Mouse (Mus musculus): ENCODE data around the gene Pcca. TPM values are rescaled to one million over a fixed set of nuclear protein-coding genes. Genes with fewer than 3 reads are reported as not detected.

Gene Pcca
- polyA plus RNA-seq, 1 experiment, result 25.1 TPM

DNA sequence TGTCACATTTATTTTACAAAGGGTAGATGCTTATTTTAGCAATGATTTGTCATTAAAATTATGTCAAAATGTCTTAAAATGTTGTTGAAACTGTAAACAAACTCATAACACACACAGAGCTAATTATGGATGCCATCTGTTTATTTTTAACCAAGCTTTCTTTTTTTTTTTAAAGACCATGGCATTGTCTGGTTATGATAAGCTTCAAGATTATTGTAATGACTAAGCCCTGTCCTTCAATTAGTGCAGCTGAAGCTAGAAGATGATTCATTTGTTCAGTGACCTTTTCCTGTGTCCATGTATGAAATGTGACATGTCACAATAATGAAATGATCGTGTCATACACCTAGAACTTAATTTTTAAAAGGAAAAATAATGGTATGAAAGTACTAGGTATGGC lies 149.5 kb downstream of the Pcca start:
- no peak overlapping the region for H3K27ac ChIP-seq (ENCODE audit: insufficient read depth, low read length)
- H3K9ac ChIP-seq (ENCODE audit: low read depth, poor library complexity, severe bottlenecking), result no peak overlapping the region
- no peaks in the 10 kb centered on the region for H3K9me3 ChIP-seq (replicated peaks; ENCODE audit: control insufficient read depth, insufficient read depth, low read length, poor library complexity, severe bottlenecking)
- no peaks in the 10 kb centered on the region for H3K27me3 ChIP-seq (ENCODE audit: control insufficient read depth, insufficient read depth, low read length, poor library complexity, severe bottlenecking)
- H3K4me1 ChIP-seq (ENCODE audit: control insufficient read depth, insufficient read depth, low read length), result no peaks in the 10 kb centered on the region
- no peak overlapping the region for H3K4me3 ChIP-seq (ENCODE audit: low read depth, low read length)
- H3K36me3 ChIP-seq (ENCODE audit: control insufficient read depth, insufficient read depth, low read length, poor library complexity, severe bottlenecking), result no peaks in the 10 kb centered on the region
- no peak for TF ChIP-seq POLR2A (IDR thresholded peaks at IDR 0.05; ENCODE audit: insufficient read depth, low read length)
- no peak for TF ChIP-seq CTCF (IDR thresholded peaks at IDR 0.05; ENCODE audit: low read depth, low read length)
- TF ChIP-seq EP300 (IDR thresholded peaks at IDR 0.05; ENCODE audit: insufficient read depth, low read depth, low read length), result no peak

DNA sequence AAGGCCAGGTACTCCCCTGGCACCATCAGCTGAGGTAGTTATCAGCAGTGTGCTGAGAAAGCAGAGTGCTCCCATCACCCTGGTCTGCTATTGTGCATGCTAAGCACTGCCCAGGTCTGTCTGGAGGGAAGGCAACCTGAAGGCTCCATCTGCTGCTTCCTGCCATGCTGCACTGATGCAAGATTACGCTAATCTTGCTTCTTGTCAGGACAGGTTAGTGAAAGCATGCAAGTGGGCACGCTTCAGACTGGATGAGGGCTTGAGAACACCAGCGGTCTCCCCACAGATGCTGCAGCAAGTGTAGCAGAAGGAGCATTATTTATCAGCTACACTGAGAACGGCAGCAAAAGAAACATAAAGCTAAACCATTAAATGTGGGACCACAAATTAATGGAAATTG lies 150.1 kb downstream of the Pcca start:
- TF ChIP-seq POLR2A (IDR thresholded peaks at IDR 0.05; ENCODE audit: insufficient read depth, low read length) (no peak), EP300 (IDR thresholded peaks at IDR 0.05; ENCODE audit: insufficient read depth, low read depth, low read length) (no peak), CTCF (IDR thresholded peaks at IDR 0.05; ENCODE audit: low read depth, low read length) (no peak)
- Histone ChIP-seq H3K36me3 (ENCODE audit: control insufficient read depth, insufficient read depth, low read length, poor library complexity, severe bottlenecking) (no peaks in the 10 kb centered on the region), H3K9me3 (replicated peaks; ENCODE audit: control insufficient read depth, insufficient read depth, low read length, poor library complexity, severe bottlenecking) (no peaks in the 10 kb centered on the region), H3K27ac (ENCODE audit: insufficient read depth, low read length) (no peak overlapping the region), H3K4me1 (ENCODE audit: control insufficient read depth, insufficient read depth, low read length) (no peaks in the 10 kb centered on the region), H3K27me3 (ENCODE audit: control insufficient read depth, insufficient read depth, low read length, poor library complexity, severe bottlenecking) (no peaks in the 10 kb centered on the region), H3K9ac (ENCODE audit: low read depth, poor library complexity, severe bottlenecking) (no peak overlapping the region), H3K4me3 (ENCODE audit: low read depth, low read length) (no peak overlapping the region)

DNA sequence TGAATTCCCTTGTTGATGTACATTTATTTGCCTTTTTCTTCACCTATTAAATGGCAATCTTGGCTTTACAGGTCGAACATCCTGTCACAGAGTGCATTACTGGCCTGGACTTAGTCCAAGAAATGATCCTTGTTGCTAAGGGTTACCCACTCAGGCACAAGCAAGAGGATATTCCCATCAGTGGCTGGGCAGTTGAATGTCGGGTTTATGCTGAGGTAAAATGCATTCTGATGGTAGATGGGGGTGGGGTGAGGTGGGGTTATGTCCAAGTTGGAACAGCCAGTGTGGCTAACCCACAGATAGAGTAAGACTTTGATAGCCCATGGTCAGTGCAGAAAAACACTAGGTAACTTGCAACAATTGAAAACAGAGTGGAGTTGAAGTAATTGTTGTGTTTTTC lies 150.7 kb downstream of the Pcca start:
- TF ChIP-seq CTCF (IDR thresholded peaks at IDR 0.05; ENCODE audit: low read depth, low read length), result no peak
- Histone ChIP-seq H3K4me3 (ENCODE audit: low read depth, low read length) (no peak overlapping the region), H3K9me3 (replicated peaks; ENCODE audit: control insufficient read depth, insufficient read depth, low read length, poor library complexity, severe bottlenecking) (no peaks in the 10 kb centered on the region), H3K9ac (ENCODE audit: low read depth, poor library complexity, severe bottlenecking) (no peak overlapping the region), H3K36me3 (ENCODE audit: control insufficient read depth, insufficient read depth, low read length, poor library complexity, severe bottlenecking) (no peaks in the 10 kb centered on the region), H3K27ac (ENCODE audit: insufficient read depth, low read length) (no peak overlapping the region), H3K4me1 (ENCODE audit: control insufficient read depth, insufficient read depth, low read length) (no peaks in the 10 kb centered on the region), H3K27me3 (ENCODE audit: control insufficient read depth, insufficient read depth, low read length, poor library complexity, severe bottlenecking) (no peaks in the 10 kb centered on the region)

DNA sequence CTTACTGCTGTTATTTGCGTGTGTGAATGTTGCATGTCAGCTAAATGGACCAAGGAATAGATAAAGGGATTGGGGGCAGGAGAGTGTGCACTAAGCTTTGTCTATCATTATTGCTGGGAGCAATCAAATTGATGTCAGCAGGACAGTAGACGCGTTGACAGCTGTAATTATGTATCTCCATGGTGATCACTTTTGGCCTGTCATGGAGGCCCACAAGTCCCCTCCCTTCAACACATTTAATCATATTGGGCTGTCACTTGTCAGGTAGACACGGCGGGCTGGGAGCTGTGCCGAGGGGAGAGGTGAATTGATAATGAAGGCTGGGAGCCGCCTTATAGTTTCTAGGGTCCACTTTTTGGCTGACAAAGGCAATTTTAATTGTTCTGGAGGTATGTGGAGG lies 153.3 kb downstream of the Pcca start:
- TF ChIP-seq POLR2A (IDR thresholded peaks at IDR 0.05; ENCODE audit: insufficient read depth, low read length), result no peak
- TF ChIP-seq CTCF (IDR thresholded peaks at IDR 0.05; ENCODE audit: low read depth, low read length), result no peak
- TF ChIP-seq EP300 (IDR thresholded peaks at IDR 0.05; ENCODE audit: insufficient read depth, low read depth, low read length), result no peak
- H3K27me3 ChIP-seq (ENCODE audit: control insufficient read depth, insufficient read depth, low read length, poor library complexity, severe bottlenecking), result no peaks in the 10 kb centered on the region
- H3K9me3 ChIP-seq (replicated peaks; ENCODE audit: control insufficient read depth, insufficient read depth, low read length, poor library complexity, severe bottlenecking), result no peaks in the 10 kb centered on the region
- no peaks in the 10 kb centered on the region for H3K4me1 ChIP-seq (ENCODE audit: control insufficient read depth, insufficient read depth, low read length)
- H3K9ac ChIP-seq (ENCODE audit: low read depth, poor library complexity, severe bottlenecking), result no peak overlapping the region
- H3K4me3 ChIP-seq (ENCODE audit: low read depth, low read length), result no peak overlapping the region
- H3K36me3 ChIP-seq (ENCODE audit: control insufficient read depth, insufficient read depth, low read length, poor library complexity, severe bottlenecking), result no peaks in the 10 kb centered on the region
- no peak overlapping the region for H3K27ac ChIP-seq (ENCODE audit: insufficient read depth, low read length)

DNA sequence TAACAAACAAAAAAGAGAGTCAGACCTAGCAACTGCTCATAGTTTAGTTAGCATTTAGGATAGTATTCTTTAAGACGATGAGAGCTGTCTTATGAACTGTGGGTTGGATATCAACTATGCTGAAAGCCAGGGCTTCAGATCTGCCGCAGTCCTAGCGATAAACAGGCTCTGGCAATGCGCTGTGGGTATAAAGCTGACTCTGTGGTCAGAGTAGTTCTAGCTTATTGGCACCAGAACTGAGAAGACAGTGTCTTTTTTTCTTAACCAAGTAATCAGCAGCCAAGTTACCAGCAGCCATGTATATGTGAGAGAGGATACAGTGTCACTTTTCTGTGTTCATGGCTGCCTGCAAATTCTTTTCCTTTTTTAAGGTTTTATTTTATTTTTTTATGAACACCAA lies 154.3 kb downstream of the Pcca start:
- Histone ChIP-seq H3K27me3 (ENCODE audit: control insufficient read depth, insufficient read depth, low read length, poor library complexity, severe bottlenecking) (no peaks in the 10 kb centered on the region), H3K9ac (ENCODE audit: low read depth, poor library complexity, severe bottlenecking) (no peak overlapping the region), H3K27ac (ENCODE audit: insufficient read depth, low read length) (no peak overlapping the region), H3K4me1 (ENCODE audit: control insufficient read depth, insufficient read depth, low read length) (no peaks in the 10 kb centered on the region), H3K4me3 (ENCODE audit: low read depth, low read length) (no peak overlapping the region), H3K36me3 (ENCODE audit: control insufficient read depth, insufficient read depth, low read length, poor library complexity, severe bottlenecking) (no peaks in the 10 kb centered on the region), H3K9me3 (replicated peaks; ENCODE audit: control insufficient read depth, insufficient read depth, low read length, poor library complexity, severe bottlenecking) (no peaks in the 10 kb centered on the region)
- TF ChIP-seq EP300 (IDR thresholded peaks at IDR 0.05; ENCODE audit: insufficient read depth, low read depth, low read length) (no peak), CTCF (IDR thresholded peaks at IDR 0.05; ENCODE audit: low read depth, low read length) (no peak), POLR2A (IDR thresholded peaks at IDR 0.05; ENCODE audit: insufficient read depth, low read length) (no peak)

DNA sequence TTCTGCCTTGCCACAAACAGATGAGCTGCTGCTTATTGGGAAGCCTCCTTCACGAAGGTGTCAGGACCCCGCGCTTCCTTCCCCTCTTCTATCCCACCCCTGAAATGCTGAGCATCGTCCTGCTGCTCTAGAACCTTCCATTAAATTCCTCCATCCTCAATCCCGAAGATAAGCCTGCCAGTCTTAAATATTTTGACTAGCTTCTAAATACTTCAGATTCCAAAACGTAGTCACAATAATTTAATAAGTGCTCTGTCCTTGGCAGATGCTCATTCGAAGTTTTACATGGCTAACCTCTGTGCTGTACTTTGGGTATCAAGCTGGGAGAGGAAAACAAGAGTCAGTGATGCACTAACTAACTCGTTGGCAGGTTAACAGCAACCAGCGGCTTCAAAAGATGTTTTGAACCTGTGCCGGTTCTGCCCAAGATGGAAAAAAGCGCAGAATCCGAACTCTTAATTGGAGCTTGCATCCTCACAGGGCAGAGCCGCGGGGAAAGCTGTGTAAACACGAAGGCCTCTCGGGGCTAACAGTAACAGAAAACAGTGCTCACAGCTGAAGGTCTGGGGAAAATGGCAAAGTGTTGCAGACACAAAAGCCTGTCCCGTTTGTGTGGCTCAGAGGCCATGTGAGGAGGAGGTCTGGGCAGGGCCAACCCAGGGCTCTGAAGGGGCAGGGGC lies 155.2 kb downstream of the Pcca start:
- no peaks in the 10 kb centered on the region for H3K4me1 ChIP-seq (ENCODE audit: control insufficient read depth, insufficient read depth, low read length)
- no peaks in the 10 kb centered on the region for H3K9me3 ChIP-seq (replicated peaks; ENCODE audit: control insufficient read depth, insufficient read depth, low read length, poor library complexity, severe bottlenecking)
- TF ChIP-seq CTCF (IDR thresholded peaks at IDR 0.05; ENCODE audit: low read depth, low read length) (no peak), POLR2A (IDR thresholded peaks at IDR 0.05; ENCODE audit: insufficient read depth, low read length) (no peak), EP300 (IDR thresholded peaks at IDR 0.05; ENCODE audit: insufficient read depth, low read depth, low read length) (no peak)
- H3K4me3 ChIP-seq (ENCODE audit: low read depth, low read length), result no peak overlapping the region
- no peak overlapping the region for H3K27ac ChIP-seq (ENCODE audit: insufficient read depth, low read length)
- H3K36me3 ChIP-seq (ENCODE audit: control insufficient read depth, insufficient read depth, low read length, poor library complexity, severe bottlenecking), result no peaks in the 10 kb centered on the region
- no peak overlapping the region for H3K9ac ChIP-seq (ENCODE audit: low read depth, poor library complexity, severe bottlenecking)
- H3K27me3 ChIP-seq (ENCODE audit: control insufficient read depth, insufficient read depth, low read length, poor library complexity, severe bottlenecking), result no peaks in the 10 kb centered on the region

Measured in ES-Bruce4 (cell line).